Mouse (Mus musculus) T-helper 2 cell (primary cell): ENCODE measurements around the gene Myo1a.

Experiments
- in situ Hi-C: fragments of 300-600 bp; cut with MboI, MseI; formaldehyde crosslinking; loops from one replicate; pipeline ENCODE4 v1.15.1; 2025; ENCODE audit warnings: high pct_unique_total_duplicates

Myo1a gene

GRCm38 (mm10) chr10:127755770-127756468, 50.9 kb downstream of the Myo1a start:
- in situ Hi-C loops = loop anchor here (25.0 kb wide), 1 partner anchor 1719 kb away; no protein-coding TSS in a partner anchor

GRCm38 (mm10) chr10:127759181-127760110, 54.5 kb downstream of the Myo1a start, which contains the start of the genes Rdh1 and Rdh16f1:
Rdh1 (plus strand) TSS chr10:127759721.
Rdh16f1 (plus strand) TSS chr10:127759787.
- in situ Hi-C loops = loop anchor here (25.0 kb wide), 1 partner anchor 1722 kb away; no protein-coding TSS in a partner anchor

GRCm38 (mm10) chr10:127762926-127763325, 58.0 kb downstream of the Myo1a start:
- in situ Hi-C loops = loop anchor here (25.0 kb wide), 1 partner anchor 1726 kb away; no protein-coding TSS in a partner anchor

- in situ Hi-C loops = loop anchor here (25.0 kb wide), 1 partner anchor 1727 kb away; no protein-coding TSS in a partner anchor
Measured at GRCm38 (mm10) chr10:127763914-127764680, 59.1 kb downstream of the Myo1a start.

GRCm38 (mm10) chr10:127766564-127766963, 61.6 kb downstream of the Myo1a start:
- in situ Hi-C loops = loop anchor here (25.0 kb wide), 1 partner anchor 1729 kb away; no protein-coding TSS in a partner anchor
